Mouse (Mus musculus): Measurements from ENCODE around the gene Spc25.

- TF ChIP-seq POLR2A (IDR thresholded peaks at IDR 0.05; ENCODE audit: insufficient read depth, low read depth, low read length), result no peak
- TF ChIP-seq CTCF (IDR thresholded peaks at IDR 0.05; ENCODE audit: insufficient read depth, low read depth, low read length), result no peak
Observed at GRCm38 (mm10) chr2:69230137-69230536, 24.1 kb upstream of the Spc25 start.
